Mouse (Mus musculus): ENCODE measurements around the gene Aoc2. TPM values are rescaled to one million over a fixed set of nuclear protein-coding genes. Genes with fewer than 3 reads are reported as not detected.

Aoc2 gene
- 2.1 and 2.2 TPM in 2 replicates for polyA plus RNA-seq (2015; fragmentation: Nextera tagmentation; extraction: Ambion mirVana)

DNA sequence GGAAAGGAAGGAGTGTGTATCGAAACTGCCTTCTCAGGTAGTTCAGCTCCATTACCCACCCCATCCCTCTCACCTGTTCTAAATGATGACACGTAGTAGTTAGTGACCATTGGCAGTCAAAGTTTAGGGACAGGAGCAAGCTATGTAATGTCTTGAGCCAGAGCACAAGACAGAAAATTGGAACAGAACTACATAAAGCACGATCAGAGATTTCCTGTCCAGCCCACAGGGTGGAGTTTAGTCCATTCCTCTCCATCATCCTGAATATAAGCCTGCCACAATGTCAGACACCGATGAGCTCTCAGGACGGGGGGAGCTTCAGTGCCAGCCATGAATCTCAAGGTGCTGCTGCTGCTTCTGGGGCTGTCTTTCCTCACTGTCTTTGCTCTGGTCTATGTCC lies at the start of gene Aoc2:
Aoc2 (plus strand) TSS at position 301 of the 400 bp plus-strand sequence.
- H3K9ac ChIP-seq (replicated peaks), result no peak within 1 kb of the TSS
- ATAC-seq (replicated peaks), result no peak
- H3K27ac ChIP-seq (replicated peaks), result no peak within 1 kb of the TSS
- WGBS, result 93% methylated on average over 5 of the region's 5 CpGs
- H3K9me3 ChIP-seq, result no peaks in the 10 kb centered on the region
- no peak within 1 kb of the TSS for H3K4me3 ChIP-seq
- no peak within 1 kb of the TSS for H3K4me2 ChIP-seq (replicated peaks)
- peaks cover 54% of the 10 kb centered on the region for H3K36me3 ChIP-seq
- H3K4me1 ChIP-seq, result no peaks in the 10 kb centered on the region
- H3K27me3 ChIP-seq, result no peaks in the 10 kb centered on the region

DNA sequence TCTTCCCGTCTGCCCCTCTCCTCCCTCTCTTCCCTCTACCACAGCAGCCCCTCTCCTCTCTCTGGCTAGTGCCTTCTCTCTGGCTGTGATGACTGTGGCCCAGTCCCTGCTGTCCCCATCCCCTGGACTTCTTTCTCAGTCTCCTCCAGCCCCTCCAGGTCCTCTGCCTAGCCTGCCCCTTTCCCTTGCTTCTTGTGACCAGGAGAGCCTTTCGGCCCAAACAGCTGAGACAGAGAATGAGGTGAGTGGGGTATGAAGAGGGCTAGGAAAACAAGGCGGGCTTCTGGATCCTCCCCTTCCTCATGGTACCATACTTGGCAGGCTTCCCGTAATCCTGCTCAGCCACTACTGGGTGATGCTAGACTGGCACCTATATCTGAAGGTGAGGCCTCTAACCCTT lies 49.6 kb upstream of the Aoc2 start:
- no peaks in the 10 kb centered on the region for H3K36me3 ChIP-seq
- H3K4me2 ChIP-seq (replicated peaks), result no peak overlapping the region
- 75% methylated on average over 4 of the region's 4 CpGs for WGBS
- H3K9ac ChIP-seq (replicated peaks), result no peak overlapping the region
- H3K9me3 ChIP-seq, result no peaks in the 10 kb centered on the region
- H3K4me1 ChIP-seq, result peaks cover 28% of the 10 kb centered on the region
- no peak overlapping the region for H3K4me3 ChIP-seq
- ATAC-seq (replicated peaks), result no peak
- H3K27ac ChIP-seq (replicated peaks), result no peak overlapping the region
- H3K27me3 ChIP-seq, result no peaks in the 10 kb centered on the region

DNA sequence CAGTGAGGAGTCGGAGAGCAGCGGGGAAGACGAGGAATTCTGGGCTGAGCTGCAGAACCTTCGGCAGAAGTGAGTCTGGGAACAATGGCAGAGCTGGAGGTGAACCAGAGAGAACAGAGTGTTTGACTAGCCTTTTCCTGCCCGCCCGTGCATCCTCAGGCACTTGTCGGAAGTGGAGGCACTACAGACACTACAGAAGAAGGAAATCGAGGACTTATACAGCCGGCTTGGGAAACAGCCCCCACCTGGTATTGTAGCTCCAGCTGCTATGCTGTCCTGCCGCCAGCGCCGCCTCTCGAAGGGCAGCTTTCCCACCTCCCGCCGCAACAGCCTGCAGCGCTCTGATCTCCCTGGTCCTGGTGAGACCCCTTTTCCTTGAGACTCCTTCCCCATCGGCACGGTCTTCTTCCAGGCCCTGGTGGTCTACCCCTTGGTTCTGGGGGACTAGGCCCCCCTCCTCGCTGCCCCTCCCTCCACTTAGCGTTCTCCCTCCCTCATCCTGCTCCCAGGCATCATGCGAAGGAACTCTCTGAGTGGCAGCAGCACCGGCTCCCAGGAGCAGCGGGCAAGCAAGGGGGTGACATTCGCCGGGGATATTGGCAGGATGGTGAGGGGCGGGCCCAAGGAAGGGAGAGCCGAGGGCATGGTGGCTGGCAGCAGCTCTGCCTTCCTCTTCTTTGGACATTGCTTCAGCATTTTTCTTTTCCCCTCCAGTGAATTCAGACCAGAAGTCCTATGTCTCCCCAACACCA lies 48.4 kb upstream of the Aoc2 start:
- 26% methylated on average over 27 of the region's 27 CpGs for WGBS
- no peak overlapping the region for H3K27ac ChIP-seq (replicated peaks)
- 0 out of 2 replicates have a peak overlapping the region, but pooled peaks have one; percentile 20 for H3K4me2 ChIP-seq (replicated peaks)
- no peaks in the 10 kb centered on the region for H3K9me3 ChIP-seq
- no peak overlapping the region for H3K4me3 ChIP-seq
- H3K4me1 ChIP-seq, result peaks cover 28% of the 10 kb centered on the region
- H3K9ac ChIP-seq (replicated peaks), result no peak overlapping the region
- no peaks in the 10 kb centered on the region for H3K36me3 ChIP-seq
- no peaks in the 10 kb centered on the region for H3K27me3 ChIP-seq
- no peak for ATAC-seq (replicated peaks)

DNA sequence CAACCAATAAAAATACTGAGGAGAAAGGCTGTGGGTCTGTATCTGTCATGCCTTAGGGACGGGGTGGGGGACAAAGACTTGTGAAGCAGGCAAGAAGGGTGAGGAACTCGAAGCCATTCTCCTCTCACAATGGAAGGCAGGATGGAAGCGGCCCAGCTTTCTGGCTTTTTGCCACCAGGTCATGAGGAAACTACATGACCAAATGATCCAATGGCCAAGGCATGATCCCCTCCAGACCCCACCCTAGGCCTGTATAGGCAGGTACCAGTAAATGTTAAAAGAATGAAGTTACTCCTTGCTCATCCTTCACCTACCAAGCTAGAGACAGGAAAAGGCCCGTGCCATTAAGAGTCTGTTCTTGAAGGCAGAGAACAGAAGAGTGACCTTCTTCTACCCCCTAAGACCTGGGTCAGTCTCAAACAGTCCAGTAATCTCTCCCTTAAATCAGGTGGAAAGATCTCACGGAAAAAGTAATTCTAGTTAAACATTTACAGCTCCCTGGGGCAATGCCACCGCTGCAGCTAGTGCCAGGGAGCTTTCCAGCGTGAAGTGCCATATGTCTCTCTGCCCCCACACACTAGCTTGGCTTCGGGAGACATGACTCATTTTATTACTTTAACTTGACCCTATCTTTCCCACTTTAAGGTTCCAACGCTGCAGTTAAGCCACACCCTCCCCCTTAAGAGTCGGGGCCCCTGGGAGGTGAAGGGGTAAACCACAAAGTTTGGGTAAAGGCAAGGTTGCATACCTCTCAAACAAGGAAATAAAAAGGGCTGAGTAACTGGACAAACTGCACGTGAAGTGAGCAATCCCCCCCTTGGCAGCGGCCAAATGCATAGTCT lies 47.3 kb upstream of the Aoc2 start:
- Histone ChIP-seq H3K4me2 (replicated peaks) (peak overlapping the region; percentile 63), H3K9me3 (no peaks in the 10 kb centered on the region), H3K27me3 (no peaks in the 10 kb centered on the region), H3K4me3 (peak overlapping the region; percentile 92), H3K36me3 (no peaks in the 10 kb centered on the region), H3K9ac (replicated peaks) (peak overlapping the region; percentile 92), H3K4me1 (peaks cover 28% of the 10 kb centered on the region), H3K27ac (replicated peaks) (no peak overlapping the region)
- no peak for ATAC-seq (replicated peaks)
- WGBS, result 76% methylated on average over 12 of the region's 12 CpGs

DNA sequence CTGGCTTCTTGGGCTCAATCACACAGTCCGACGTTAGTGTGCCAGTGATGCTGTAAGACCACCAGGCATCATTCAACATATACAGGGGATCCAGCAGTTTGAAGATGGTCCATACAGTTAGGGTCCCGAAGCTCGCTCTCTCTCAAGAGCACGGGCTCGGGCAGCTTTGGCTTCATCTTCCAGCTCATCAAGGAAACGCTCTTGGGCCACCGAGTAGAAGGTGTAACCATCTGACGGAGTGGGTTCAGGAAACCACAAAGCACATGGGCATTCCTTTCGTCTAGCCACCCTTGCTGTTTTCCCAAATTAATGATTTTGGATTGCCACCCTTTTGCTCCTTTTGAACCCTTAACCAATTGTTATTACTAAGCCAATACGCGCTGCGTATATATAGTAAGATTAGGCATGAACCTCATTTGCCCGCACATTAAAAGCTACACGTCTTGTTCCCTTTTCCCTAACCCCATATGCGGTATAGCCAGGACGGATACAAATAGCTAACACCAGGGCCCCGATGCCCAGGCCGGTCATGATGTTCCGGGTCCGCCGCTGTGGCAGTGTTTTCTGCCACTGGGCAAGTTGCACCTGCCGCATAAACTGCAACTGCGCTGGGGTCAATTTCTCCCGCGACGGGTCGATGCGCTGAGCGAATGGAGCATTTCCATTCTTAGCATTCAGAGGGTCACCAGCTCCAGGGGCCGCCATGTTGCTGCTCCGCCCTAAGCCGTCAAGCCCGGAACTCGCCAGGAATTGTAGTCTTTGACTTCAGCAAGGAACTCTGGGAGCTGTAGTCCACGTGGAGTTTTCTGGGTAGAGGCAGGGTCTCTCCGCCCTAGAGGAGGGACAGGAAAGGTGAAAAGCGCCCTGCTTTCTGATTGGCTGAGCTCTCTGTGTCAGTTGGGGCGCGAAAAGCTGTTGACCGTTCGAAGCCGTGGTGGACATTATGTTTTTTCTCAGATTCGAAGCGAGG lies 46.4 kb upstream of the Aoc2 start, which contains the start of the genes Cntd1 and Coa3:
Cntd1 (plus strand) TSS at position 790 of the 970 bp plus-strand sequence.
Coa3 (minus strand) TSS at position 892 of the 970 bp plus-strand sequence.
- Histone ChIP-seq H3K36me3 (no peaks in the 10 kb centered on the region), H3K9me3 (no peaks in the 10 kb centered on the region), H3K4me2 (replicated peaks) (peak within 1 kb of the TSS; percentile 63), H3K4me3 (peak within 1 kb of the TSS; percentile 92), H3K4me1 (peaks cover 28% of the 10 kb centered on the region), H3K27ac (replicated peaks) (peak within 1 kb of the TSS; percentile 69), H3K27me3 (no peaks in the 10 kb centered on the region), H3K9ac (replicated peaks) (peak within 1 kb of the TSS; percentile 92)
- WGBS, result 10% methylated on average over 45 of the region's 45 CpGs
- ATAC-seq (replicated peaks), result peak; percentile 98

DNA sequence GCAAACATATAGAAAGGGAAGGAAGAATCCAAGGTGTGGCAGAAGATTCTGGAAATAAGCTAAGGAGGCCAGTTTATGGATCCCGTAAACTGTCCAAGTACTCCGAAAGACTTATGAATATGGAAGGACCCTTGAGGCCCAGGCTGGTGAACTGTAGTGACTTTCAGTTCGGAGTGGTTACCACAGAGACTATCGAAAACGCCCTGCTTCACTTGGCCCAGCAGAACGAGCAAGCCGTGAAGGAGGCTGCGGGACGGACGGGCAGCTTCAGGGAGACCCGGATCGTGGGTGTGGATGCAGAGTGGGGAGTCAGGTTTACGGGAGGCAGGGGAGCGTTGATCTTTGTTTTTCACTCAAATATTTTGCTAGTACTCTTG lies 45.7 kb upstream of the Aoc2 start:
- peak; percentile 44 for ATAC-seq (replicated peaks)
- Histone ChIP-seq H3K27ac (replicated peaks) (no peak overlapping the region), H3K4me3 (peak overlapping the region; percentile 92), H3K27me3 (no peaks in the 10 kb centered on the region), H3K9me3 (no peaks in the 10 kb centered on the region), H3K9ac (replicated peaks) (no peak overlapping the region; the same call in 1 of the 2 replicates), H3K36me3 (no peaks in the 10 kb centered on the region), H3K4me1 (peaks cover 28% of the 10 kb centered on the region), H3K4me2 (replicated peaks) (peak overlapping the region; percentile 63)
- 64% methylated on average over 14 of the region's 14 CpGs for WGBS

DNA sequence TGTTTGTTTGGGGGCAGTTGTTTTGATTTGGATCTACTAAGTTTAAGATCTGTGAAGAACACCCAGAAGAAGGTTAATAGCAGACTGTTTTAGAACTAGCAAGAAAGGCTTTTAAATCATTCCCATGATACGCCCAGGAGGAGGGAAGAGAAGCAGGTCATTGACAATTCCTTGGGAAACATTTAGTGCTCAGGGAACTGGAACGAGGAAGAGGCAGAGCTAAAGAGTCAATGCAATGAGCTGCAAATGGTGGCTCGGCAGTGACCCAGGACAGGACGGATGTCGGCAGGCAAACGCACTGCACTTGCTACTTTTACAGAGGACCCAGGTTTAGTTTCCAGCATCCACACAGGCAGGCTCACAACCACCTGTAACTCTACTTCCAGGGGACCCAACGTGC lies 44.0 kb upstream of the Aoc2 start:
- Histone ChIP-seq H3K9ac (replicated peaks) (no peak overlapping the region), H3K36me3 (no peaks in the 10 kb centered on the region; the same call in 1 of the 2 replicates), H3K9me3 (no peaks in the 10 kb centered on the region), H3K27ac (replicated peaks) (no peak overlapping the region), H3K4me1 (peaks cover 28% of the 10 kb centered on the region), H3K27me3 (no peaks in the 10 kb centered on the region), H3K4me2 (replicated peaks) (no peak overlapping the region), H3K4me3 (no peak overlapping the region)
- WGBS, result 66% methylated on average over 7 of the region's 7 CpGs
- no peak for ATAC-seq (replicated peaks)

DNA sequence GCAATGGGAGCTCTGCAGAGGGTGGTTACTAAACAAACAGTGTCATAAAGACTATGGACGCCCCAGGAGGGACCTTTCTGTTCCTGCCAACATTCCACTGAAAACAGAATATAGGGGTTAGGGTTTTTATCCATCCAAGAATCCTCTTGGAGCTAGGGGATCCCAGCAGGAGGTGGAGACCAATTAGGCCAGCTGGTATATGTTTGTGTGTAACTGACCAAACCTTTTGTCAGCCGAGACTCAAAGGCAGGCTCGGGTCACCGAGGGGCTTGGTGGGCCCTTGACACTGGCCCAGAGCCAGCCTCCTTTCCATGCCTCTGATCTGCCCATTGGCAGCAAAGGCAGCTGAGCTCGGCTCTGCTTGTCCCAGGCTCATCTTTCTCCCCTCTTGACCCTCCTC lies 42.0 kb upstream of the Aoc2 start:
- peaks cover 13% of the 10 kb centered on the region for H3K36me3 ChIP-seq
- H3K27me3 ChIP-seq, result no peaks in the 10 kb centered on the region
- H3K4me1 ChIP-seq, result peaks cover 10% of the 10 kb centered on the region
- no peak for ATAC-seq (replicated peaks)
- no peak overlapping the region for H3K4me3 ChIP-seq
- 8% methylated on average over 5 of the region's 5 CpGs for WGBS
- H3K9ac ChIP-seq (replicated peaks), result no peak overlapping the region
- H3K4me2 ChIP-seq (replicated peaks), result no peak overlapping the region
- H3K27ac ChIP-seq (replicated peaks), result no peak overlapping the region
- no peaks in the 10 kb centered on the region for H3K9me3 ChIP-seq

DNA sequence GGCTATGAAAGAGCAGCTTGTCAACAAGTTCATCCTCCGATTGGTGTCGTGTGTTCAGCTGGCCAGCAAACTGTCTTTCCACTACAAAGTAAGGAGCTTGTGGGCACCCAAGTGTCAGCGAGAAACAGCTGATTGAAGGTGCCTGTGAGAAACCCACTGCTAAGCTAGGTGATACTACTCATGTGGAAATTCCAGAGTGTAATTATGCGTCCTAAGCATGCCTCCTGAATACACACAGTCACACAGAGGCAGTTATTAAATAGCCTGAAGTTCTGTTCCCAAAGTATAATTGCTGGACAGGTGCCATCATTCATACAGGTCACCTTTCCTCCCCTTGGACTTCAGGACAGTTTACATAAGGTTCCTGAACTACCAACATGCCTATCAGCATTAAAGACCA lies 41.1 kb upstream of the Aoc2 start:
- Histone ChIP-seq H3K27me3 (no peaks in the 10 kb centered on the region), H3K4me2 (replicated peaks) (no peak overlapping the region), H3K4me1 (peaks cover 6% of the 10 kb centered on the region), H3K27ac (replicated peaks) (no peak overlapping the region), H3K9ac (replicated peaks) (no peak overlapping the region), H3K9me3 (no peaks in the 10 kb centered on the region), H3K36me3 (peaks cover 22% of the 10 kb centered on the region), H3K4me3 (no peak overlapping the region)
- no peak for ATAC-seq (replicated peaks)
- 78% methylated on average over 4 of the region's 4 CpGs for WGBS

DNA sequence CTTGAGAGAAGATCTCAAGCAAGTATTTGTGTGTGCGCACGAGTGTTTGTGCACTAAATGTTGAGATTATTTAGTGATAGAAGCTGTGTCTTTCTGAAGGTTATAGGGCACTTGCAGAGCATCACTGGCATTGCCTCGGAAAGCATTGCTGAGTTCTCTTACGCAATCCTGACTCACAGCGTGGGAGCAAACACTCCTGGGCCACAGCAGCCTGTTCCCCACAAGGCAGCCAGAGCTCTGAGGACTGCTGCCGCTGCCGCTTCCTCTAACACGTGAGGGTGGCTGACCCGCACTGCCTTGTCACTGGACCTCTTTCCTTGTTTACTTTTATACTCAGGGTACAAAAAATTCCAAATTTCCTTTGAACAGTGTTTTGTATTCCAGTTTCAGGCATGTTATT lies 37.6 kb upstream of the Aoc2 start:
- ATAC-seq (replicated peaks), result no peak
- H3K27me3 ChIP-seq, result no peaks in the 10 kb centered on the region
- H3K4me2 ChIP-seq (replicated peaks), result no peak overlapping the region
- no peak overlapping the region for H3K27ac ChIP-seq (replicated peaks)
- peaks cover 56% of the 10 kb centered on the region for H3K36me3 ChIP-seq
- no peaks in the 10 kb centered on the region for H3K9me3 ChIP-seq
- no peak overlapping the region for H3K9ac ChIP-seq (replicated peaks)
- no peak overlapping the region for H3K4me3 ChIP-seq
- 89% methylated on average over 9 of the region's 9 CpGs for WGBS
- H3K4me1 ChIP-seq, result no peaks in the 10 kb centered on the region

DNA sequence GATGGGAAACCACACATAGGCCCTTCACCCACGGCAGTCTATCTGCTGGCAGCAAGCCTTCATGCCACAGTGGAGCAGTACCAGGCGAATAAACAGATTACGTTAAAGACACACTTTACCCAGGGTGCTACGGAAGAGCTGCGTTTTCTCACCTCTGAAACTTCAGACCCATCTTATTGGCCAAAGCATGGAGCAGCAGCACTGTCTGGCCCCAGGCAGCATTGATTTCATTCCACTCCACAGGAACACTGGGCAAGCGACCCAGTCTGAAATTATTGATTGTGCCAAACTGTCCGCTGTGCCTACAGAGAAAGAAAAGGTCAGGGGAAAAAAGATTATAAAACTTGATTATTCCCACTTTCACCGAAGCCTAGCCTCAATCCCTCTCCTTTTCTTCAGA lies 33.6 kb upstream of the Aoc2 start:
- H3K9ac ChIP-seq (replicated peaks), result no peak overlapping the region
- ATAC-seq (replicated peaks), result no peak
- H3K36me3 ChIP-seq, result peaks cover 80% of the 10 kb centered on the region
- H3K27me3 ChIP-seq, result no peaks in the 10 kb centered on the region
- no peaks in the 10 kb centered on the region for H3K9me3 ChIP-seq
- no peak overlapping the region for H3K4me3 ChIP-seq
- H3K27ac ChIP-seq (replicated peaks), result no peak overlapping the region
- no peak overlapping the region for H3K4me2 ChIP-seq (replicated peaks)
- no peaks in the 10 kb centered on the region for H3K4me1 ChIP-seq
- 96% methylated on average over 8 of the region's 8 CpGs for WGBS

Measured in forebrain, embryonic 15.5 days (tissue).